Mouse (Mus musculus) thymus, adult 2 months (tissue): ENCODE results near the gene Scaf1. TPM values are rescaled to one million over a fixed set of nuclear protein-coding genes. Genes with fewer than 3 reads are reported as not detected.

Experiments used
- DNase-seq: peaks from one replicate; pipeline ENCODE4 v3.0.0; 2021
- H3K27ac ChIP-seq: fragments of 200-500 bp; 2 replicates; pipeline ENCODE4 v1.5.1; 2012; ENCODE audit warnings: low read length, control low read depth; ENCODE audit not compliant: control insufficient read depth, insufficient read depth
- H3K27me3 ChIP-seq: fragments of 200-500 bp; 2 replicates; pipeline ENCODE4 v1.6.1; 2012; ENCODE audit warnings: mild to moderate bottlenecking, low read length, moderate library complexity, mixed read lengths; ENCODE audit not compliant: control insufficient read depth, insufficient read depth
- H3K36me3 ChIP-seq: fragments of 200-500 bp; 2 replicates; pipeline ENCODE4 v1.6.1; 2012; ENCODE audit warnings: mild to moderate bottlenecking, low read length, moderate library complexity; ENCODE audit not compliant: control insufficient read depth, insufficient read depth
- H3K4me1 ChIP-seq: fragments of 200-500 bp; replicated peaks from 2 replicates; pipeline ENCODE4 v1.6.1; 2012; ENCODE audit warnings: low read length; ENCODE audit not compliant: control insufficient read depth, insufficient read depth
- H3K4me3 ChIP-seq: fragments of 200-500 bp; 2 replicates; pipeline ENCODE4 v1.5.1; 2012; ENCODE audit warnings: mild to moderate bottlenecking, low read length, control low read depth, moderate library complexity; ENCODE audit not compliant: control insufficient read depth, insufficient read depth
- CTCF ChIP-seq: fragments of 200-500 bp; IDR thresholded peaks from 2 replicates; pipeline ENCODE4 v1.5.1; 2012; ENCODE audit warnings: mild to moderate bottlenecking, control low read depth, low read length, moderate library complexity, borderline replicate concordance; ENCODE audit not compliant: control insufficient read depth, poor library complexity, insufficient read depth; ENCODE audit errors: extremely low read depth
- POLR2A ChIP-seq: fragments of 200-500 bp; IDR thresholded peaks from 2 replicates; pipeline ENCODE4 v1.6.1; 2012; ENCODE audit warnings: mild to moderate bottlenecking, low read length, control low read depth, moderate library complexity; ENCODE audit not compliant: control insufficient read depth, poor library complexity, insufficient read depth; ENCODE audit errors: extremely low read depth
- WGBS: fragments of 180-500 bp; shearing (Covaris S2); methylation state at CpG from one replicate; pipeline ENCODE4 v1.1.7; 2018; 5-methylcytosine and 5-hydroxymethylcytosine counted together
- polyA plus RNA-seq: library from polyadenylated mRNA; depleted of rRNA; stranded (reverse); fragments of >200 nt; gene quantifications from 2 replicates; pipeline ENCODE4 v1.2.3, GENCODE M21; 2012

Gene Scaf1
- polyA plus RNA-seq, 1 experiment: 118 TPM

DNA sequence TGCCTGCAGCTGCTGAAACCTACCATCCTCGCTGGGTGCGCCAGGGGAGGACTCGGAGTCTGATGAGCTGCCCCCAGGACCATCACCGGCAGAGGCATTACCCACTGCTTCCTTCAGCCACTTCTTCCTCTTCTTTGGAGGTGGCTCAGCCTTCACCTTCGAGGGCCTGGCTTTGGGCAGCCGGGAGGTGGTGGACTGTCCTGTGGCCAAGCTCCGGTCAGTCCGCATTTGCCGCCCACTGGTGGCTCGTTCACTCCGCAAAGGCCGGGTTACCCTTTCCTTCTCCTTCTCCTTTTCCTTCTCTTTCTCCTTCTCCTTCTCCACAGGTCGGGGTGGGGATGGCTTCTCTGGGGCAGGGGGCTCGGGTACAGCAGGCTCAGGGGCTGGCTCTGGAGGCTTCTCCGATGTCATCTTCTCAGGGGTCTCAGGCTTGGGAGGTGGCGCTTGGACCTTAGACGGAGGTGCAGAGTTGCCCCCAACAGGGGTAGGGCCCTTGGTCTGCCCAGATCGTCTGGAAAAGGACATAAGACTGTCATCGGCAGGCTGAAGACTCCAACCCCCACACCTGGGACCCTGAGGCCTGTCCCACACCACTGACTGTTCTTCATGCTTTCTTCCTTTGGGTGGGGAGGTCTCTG lies 17.7 kb upstream of the Scaf1 start:
- no peaks in the 10 kb centered on the region for H3K4me1 ChIP-seq
- no peaks in the 10 kb centered on the region for H3K27me3 ChIP-seq
- H3K36me3 ChIP-seq: peaks cover 72% of the 10 kb centered on the region
- DNase-seq: no peak
- H3K4me3 ChIP-seq: no peak overlapping the region
- no peak overlapping the region for H3K27ac ChIP-seq
- TF ChIP-seq CTCF: no peak
- TF ChIP-seq POLR2A: no peak
- 96% methylated on average over 19 of the region's 19 CpGs for WGBS

DNA sequence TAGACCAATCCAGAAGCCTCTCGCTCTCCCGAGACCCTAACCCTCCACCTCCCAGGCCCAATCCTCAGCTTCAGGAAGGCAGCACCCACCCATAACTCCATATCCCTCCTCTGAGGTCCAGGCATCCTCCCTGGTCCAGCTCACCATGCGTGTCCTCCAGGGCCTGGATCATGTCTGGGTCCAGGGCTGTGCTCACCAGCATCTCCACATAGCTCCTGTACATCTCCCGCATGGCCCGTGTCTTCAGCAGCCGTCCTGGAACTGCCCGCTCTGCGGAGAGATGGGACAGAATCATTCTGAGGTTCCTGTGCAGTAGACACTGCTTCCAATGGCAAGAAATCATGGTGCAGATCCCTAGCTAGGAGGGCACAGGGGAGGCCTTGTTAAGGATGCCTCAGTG lies 14.7 kb upstream of the Scaf1 start:
- H3K4me1 ChIP-seq: no peaks in the 10 kb centered on the region
- H3K27me3 ChIP-seq: no peaks in the 10 kb centered on the region
- DNase-seq: no peak
- peaks cover 72% of the 10 kb centered on the region for H3K36me3 ChIP-seq
- TF ChIP-seq CTCF (no peak), POLR2A (no peak)
- 98% methylated on average over 8 of the region's 8 CpGs for WGBS
- H3K4me3 ChIP-seq: no peak overlapping the region
- no peak overlapping the region for H3K27ac ChIP-seq

DNA sequence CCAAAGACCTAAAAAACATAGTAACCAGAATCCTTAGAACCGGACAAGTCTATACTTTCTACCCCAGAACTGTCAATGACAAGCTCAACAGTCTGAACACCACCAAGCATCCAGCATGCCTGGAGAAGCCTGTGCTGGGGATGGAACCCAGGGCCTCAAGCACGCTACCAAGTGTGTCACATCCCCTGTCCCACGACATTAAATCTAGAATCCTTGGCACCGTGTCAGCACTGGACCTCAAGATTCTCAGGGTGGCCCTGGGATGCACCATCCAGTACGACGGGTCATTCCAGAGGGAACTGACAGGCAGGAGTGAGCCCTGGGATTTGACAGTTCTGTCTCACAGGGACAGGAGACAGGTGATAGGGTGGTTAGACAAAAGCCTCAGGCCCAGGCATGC lies 13.8 kb upstream of the Scaf1 start:
- peaks cover 64% of the 10 kb centered on the region for H3K36me3 ChIP-seq
- DNase-seq: no peak
- H3K4me3 ChIP-seq: no peak overlapping the region
- 97% methylated on average over 6 of the region's 6 CpGs for WGBS
- TF ChIP-seq POLR2A (no peak), CTCF (no peak)
- H3K27ac ChIP-seq: no peak overlapping the region
- no peaks in the 10 kb centered on the region for H3K27me3 ChIP-seq
- H3K4me1 ChIP-seq: no peaks in the 10 kb centered on the region

DNA sequence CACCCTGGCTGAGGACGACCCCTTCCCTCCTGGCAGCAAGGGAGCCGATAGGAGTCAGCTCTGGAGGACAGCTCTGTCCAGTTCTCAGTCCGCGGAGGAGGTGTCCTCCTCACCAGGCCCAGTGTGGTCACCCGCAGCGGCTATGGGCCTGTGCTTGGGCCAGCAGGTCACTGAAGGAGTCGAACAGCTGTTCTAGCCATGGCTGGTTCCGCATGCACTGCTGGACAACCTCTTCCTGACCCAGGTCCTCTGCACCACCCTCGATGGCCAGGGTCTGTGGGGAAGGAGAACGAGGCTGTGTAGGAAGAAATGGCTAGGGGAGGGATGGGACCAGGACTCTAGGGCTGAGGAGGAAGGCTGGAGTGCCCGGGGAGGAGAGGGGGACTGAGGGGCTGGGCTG lies 12.2 kb upstream of the Scaf1 start:
- Histone ChIP-seq H3K27me3 (no peaks in the 10 kb centered on the region), H3K27ac (no peak overlapping the region), H3K4me1 (no peaks in the 10 kb centered on the region), H3K36me3 (peaks cover 49% of the 10 kb centered on the region), H3K4me3 (no peak overlapping the region)
- no peak for DNase-seq
- WGBS: 95% methylated on average over 11 of the region's 11 CpGs
- TF ChIP-seq CTCF (no peak), POLR2A (no peak)

DNA sequence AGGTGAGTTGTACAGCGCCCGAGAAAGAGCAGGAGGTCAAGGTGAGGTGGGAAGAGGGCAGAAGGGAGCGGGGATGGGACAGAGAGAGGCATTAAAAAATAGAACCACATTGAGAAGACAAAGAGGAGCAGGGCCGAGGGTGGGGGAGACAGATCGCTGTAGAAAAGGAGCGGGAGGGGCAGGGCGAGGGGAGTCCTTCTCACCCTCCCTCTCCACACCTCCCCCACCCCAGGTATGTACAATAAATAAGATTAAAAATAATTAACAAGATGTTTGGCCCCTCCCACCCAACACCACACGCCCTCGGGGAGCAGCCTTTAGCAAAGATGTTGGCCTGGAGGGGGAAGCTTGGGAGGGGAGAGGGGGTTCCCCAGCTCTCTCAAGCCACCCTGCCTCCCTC lies 11.6 kb upstream of the Scaf1 start:
- TF ChIP-seq CTCF (no peak), POLR2A (no peak)

DNA sequence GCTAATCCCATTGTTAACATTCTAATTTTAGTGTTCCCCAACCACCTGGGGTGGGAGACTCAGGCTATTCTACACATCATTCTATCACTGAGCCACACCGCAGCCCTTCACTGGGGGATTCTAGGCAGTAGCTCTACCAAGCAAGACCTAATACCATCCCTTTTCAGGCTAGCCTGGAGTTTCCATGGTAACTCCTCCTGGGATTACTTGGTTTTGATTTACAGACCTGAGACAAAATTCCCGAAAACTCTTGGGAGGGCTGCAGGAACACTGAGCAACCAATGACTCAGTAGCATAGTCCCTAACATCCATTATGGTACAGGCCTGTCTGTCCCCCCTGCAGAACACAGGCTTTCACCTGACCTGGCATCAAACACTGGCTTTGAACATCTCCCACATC lies 10.1 kb upstream of the Scaf1 start:
- TF ChIP-seq CTCF: no peak
- TF ChIP-seq POLR2A: no peak
- 94% methylated on average over 2 of the region's 2 CpGs for WGBS
- no peak for DNase-seq
- Histone ChIP-seq H3K4me3 (no peak overlapping the region), H3K4me1 (no peaks in the 10 kb centered on the region), H3K36me3 (peaks cover 34% of the 10 kb centered on the region), H3K27me3 (no peaks in the 10 kb centered on the region), H3K27ac (no peak overlapping the region)

More for the DNA sequence above, 11.6 kb upstream of the Scaf1 start:
- Histone ChIP-seq H3K4me1 (no peaks in the 10 kb centered on the region), H3K4me3 (no peak overlapping the region), H3K27me3 (no peaks in the 10 kb centered on the region), H3K27ac (no peak overlapping the region), H3K36me3 (peaks cover 43% of the 10 kb centered on the region)
- DNase-seq: no peak
- 98% methylated on average over 9 of the region's 9 CpGs for WGBS

DNA sequence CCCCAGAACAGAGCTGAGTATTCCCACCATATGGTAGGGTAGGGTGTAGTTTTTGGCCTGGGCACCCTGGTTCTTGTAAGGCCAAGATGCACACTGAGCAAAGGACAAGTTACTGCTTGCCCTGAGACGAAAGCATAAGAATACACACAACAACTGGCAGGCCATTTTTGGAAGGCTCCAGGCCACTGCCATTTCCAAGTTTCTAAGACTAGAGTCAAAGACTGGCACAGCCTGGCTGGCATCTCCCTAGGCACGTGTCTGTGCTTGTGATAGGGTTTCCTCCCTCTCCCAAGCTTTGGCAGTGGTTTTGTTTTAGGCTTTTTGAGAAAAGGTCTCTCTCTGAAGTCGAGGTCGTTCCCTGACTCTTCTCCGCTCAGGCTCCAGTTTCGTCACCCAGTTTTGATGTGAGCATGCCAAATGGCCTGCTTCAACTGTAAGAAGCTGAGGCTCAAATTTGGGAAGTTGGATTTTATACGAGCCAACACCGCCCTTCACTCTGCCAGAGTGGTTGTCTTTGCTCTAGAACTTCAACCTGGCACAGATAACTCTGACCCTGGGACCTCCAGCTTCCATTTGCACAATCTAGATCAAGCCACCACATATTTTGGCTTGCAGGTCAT lies 9.5 kb upstream of the Scaf1 start:
- TF ChIP-seq CTCF (no peak), POLR2A (no peak)
- Histone ChIP-seq H3K27me3 (no peaks in the 10 kb centered on the region), H3K4me1 (no peaks in the 10 kb centered on the region), H3K4me3 (no peak overlapping the region), H3K27ac (no peak overlapping the region), H3K36me3 (peaks cover 28% of the 10 kb centered on the region)
- 79% methylated on average over 8 of the region's 8 CpGs for WGBS
- DNase-seq: no peak
